Mouse (Mus musculus): ENCODE measurements at regions not wholly inside any gene's neighbourhood (a gene's known extent, or its start where the extent isn't known, plus 50 kb on each side); places are given as distances from the start of the nearest gene placed in this dataset.

GRCm38 (mm10) chr9:73331066-73331465 is 217.8 kb downstream of the Rsl24d1 start:
- no peak for DNase-seq (ENCODE audit: low spot score)

DNA sequence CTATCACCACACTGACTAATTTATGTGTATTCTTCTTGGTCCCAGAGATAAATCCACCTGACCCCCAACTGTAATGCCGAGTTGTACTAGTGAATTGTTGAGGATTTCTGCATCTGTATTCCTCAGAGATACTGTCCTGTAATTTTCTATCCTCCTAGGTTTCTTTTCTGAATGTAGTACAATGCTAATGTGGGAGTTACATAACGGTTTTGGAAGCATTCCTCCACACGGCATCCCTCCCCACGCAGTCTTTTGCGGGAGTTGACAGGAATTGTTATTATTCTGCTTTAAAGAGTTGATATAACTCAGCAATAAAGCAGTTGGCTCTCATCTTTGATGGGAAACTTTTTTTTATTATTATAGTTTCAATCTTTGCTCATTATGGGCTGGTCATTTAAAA is 222.8 kb downstream of the Rsl24d1 start:
- no peak for DNase-seq (ENCODE audit: low spot score)

GRCm38 (mm10) chr9:73337045-73337740 is 224.0 kb downstream of the Rsl24d1 start:
- DNase-seq (ENCODE audit: low spot score): no peak

DNA sequence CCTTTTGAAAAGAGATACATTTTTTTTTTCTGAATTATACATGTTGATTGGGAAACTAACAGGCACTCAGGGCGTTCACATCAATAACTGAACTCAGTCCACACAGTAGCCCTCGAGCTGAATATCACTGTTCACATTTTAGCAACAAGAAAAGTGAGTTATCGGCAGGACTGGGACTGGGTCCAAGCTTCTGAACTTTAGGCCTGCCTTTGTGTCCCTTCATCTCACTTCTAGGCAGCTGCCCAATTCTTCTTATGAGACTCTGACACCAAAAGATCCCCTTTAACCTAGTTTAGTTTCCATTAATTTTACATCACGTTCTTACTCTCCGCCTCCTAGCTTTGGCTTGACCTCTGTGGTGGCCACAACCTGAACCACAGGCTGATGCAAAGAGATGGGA is 242.7 kb downstream of the Rsl24d1 start:
- DNase-seq (ENCODE audit: low spot score): no peak

- DNase-seq (ENCODE audit: low spot score): no peak
Measured at GRCm38 (mm10) chr9:73358968-73359367, 245.7 kb downstream of the Rsl24d1 start.

GRCm38 (mm10) chr9:73380768-73381167 is 267.5 kb downstream of the Rsl24d1 start:
- no peak for DNase-seq (ENCODE audit: low spot score)

DNA sequence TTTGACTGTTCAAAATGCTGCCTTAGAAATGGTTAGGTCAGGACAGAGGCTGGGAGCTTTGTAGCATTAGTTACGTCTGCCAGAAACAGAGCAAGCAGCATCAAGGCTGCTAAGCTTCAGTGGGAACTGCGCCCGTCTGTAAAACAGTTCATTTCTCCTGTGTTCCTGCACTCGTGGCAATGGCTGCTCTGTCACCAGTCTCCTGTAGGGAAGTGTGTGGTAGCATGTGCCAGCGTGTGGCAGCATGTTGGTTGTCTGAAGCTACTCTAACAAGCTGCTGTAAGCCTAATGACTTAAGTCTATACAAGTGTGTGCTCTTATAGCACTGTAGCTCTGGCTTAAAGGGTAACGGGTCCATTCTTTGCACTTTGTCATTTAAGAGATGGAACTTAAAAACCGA is 278.8 kb downstream of the Rsl24d1 start:
- DNase-seq (ENCODE audit: low spot score): no peak

- DNase-seq (ENCODE audit: low spot score): no peak
Measured at GRCm38 (mm10) chr9:73413367-73413930, 300.2 kb downstream of the Rsl24d1 start.

GRCm38 (mm10) chr9:73416084-73416777 is 303.0 kb downstream of the Rsl24d1 start:
- no peak for DNase-seq (ENCODE audit: low spot score)
